Mouse (Mus musculus): ENCODE results near the gene Klhdc8a. TPM values are rescaled to one million over a fixed set of nuclear protein-coding genes. Genes with fewer than 3 reads are reported as not detected.

The Klhdc8a gene
- polyA plus RNA-seq, 1 experiment from 2014 or later, result 0.56 TPM

GRCm38 (mm10) chr1:132315889-132316624 lies 17.6 kb downstream of the Klhdc8a start, which contains the start of gene Nuak2:
TSS of gene Nuak2 (plus strand) at chr1:132316126.
- under 1% methylated on average over 67 of the region's 67 CpGs for WGBS (ENCODE audit: insufficient replicate concordance)
- ATAC-seq (replicated peaks; ENCODE audit: insufficient number of reproducible peaks, low FRiP score, low TSS enrichment), result peak; percentile 61

GRCm38 (mm10) chr1:132316625-132316994 lies 18.2 kb downstream of the Klhdc8a start:
- H3K27me3 ChIP-seq (ENCODE audit: control insufficient read depth, insufficient read depth, low read length), result peaks cover 11% of the 10 kb centered on the region; the same call in 1 of the 2 replicates
- H3K4me3 ChIP-seq (ENCODE audit: low read depth, low read length), result peak overlapping the region; percentile 54
- no peak for ATAC-seq (replicated peaks; ENCODE audit: insufficient number of reproducible peaks, low FRiP score, low TSS enrichment)
- H3K4me2 ChIP-seq, result peak overlapping the region; percentile 97
- H3K27ac ChIP-seq (ENCODE audit: low read depth, low read length), result no peak overlapping the region
- WGBS (ENCODE audit: insufficient replicate concordance), result 38% methylated on average over 7 of the region's 7 CpGs
- no peaks in the 10 kb centered on the region for H3K36me3 ChIP-seq (ENCODE audit: control insufficient read depth, insufficient read depth, low read length)
- no peaks in the 10 kb centered on the region for H3K9me3 ChIP-seq (replicated peaks; ENCODE audit: control insufficient read depth, low read length)
- peak overlapping the region; percentile 58 for H3K9ac ChIP-seq (ENCODE audit: low read depth, low read length)
- H3K4me1 ChIP-seq (ENCODE audit: control insufficient read depth, insufficient read depth, low read length), result peaks cover 32% of the 10 kb centered on the region

More at GRCm38 (mm10) chr1:132315889-132316624, 17.6 kb downstream of the Klhdc8a start, which contains the start of gene Nuak2:
- peak within 1 kb of the TSS; percentile 54 for H3K4me3 ChIP-seq (ENCODE audit: low read depth, low read length)
- no peak within 1 kb of the TSS for H3K27ac ChIP-seq (ENCODE audit: low read depth, low read length)
- peak within 1 kb of the TSS; percentile 97 for H3K4me2 ChIP-seq
- peaks cover 11% of the 10 kb centered on the region; the same call in 1 of the 2 replicates for H3K27me3 ChIP-seq (ENCODE audit: control insufficient read depth, insufficient read depth, low read length)
- H3K9me3 ChIP-seq (replicated peaks; ENCODE audit: control insufficient read depth, low read length), result no peaks in the 10 kb centered on the region
- no peaks in the 10 kb centered on the region for H3K36me3 ChIP-seq (ENCODE audit: control insufficient read depth, insufficient read depth, low read length)
- H3K9ac ChIP-seq (ENCODE audit: low read depth, low read length), result peak within 1 kb of the TSS; percentile 58
- peaks cover 35% of the 10 kb centered on the region for H3K4me1 ChIP-seq (ENCODE audit: control insufficient read depth, insufficient read depth, low read length)

GRCm38 (mm10) chr1:132317413-132317812 lies 19.0 kb downstream of the Klhdc8a start:
- H3K36me3 ChIP-seq (ENCODE audit: control insufficient read depth, insufficient read depth, low read length), result no peaks in the 10 kb centered on the region
- 74% methylated on average over 4 of the region's 4 CpGs for WGBS (ENCODE audit: insufficient replicate concordance)
- no peaks in the 10 kb centered on the region for H3K9me3 ChIP-seq (replicated peaks; ENCODE audit: control insufficient read depth, low read length)
- peaks cover 11% of the 10 kb centered on the region; the same call in 1 of the 2 replicates for H3K27me3 ChIP-seq (ENCODE audit: control insufficient read depth, insufficient read depth, low read length)
- ATAC-seq (replicated peaks; ENCODE audit: insufficient number of reproducible peaks, low FRiP score, low TSS enrichment), result no peak
- H3K9ac ChIP-seq (ENCODE audit: low read depth, low read length), result no peak overlapping the region
- H3K27ac ChIP-seq (ENCODE audit: low read depth, low read length), result no peak overlapping the region
- H3K4me2 ChIP-seq, result no peak overlapping the region
- H3K4me1 ChIP-seq (ENCODE audit: control insufficient read depth, insufficient read depth, low read length), result peaks cover 27% of the 10 kb centered on the region
- no peak overlapping the region for H3K4me3 ChIP-seq (ENCODE audit: low read depth, low read length)

DNA sequence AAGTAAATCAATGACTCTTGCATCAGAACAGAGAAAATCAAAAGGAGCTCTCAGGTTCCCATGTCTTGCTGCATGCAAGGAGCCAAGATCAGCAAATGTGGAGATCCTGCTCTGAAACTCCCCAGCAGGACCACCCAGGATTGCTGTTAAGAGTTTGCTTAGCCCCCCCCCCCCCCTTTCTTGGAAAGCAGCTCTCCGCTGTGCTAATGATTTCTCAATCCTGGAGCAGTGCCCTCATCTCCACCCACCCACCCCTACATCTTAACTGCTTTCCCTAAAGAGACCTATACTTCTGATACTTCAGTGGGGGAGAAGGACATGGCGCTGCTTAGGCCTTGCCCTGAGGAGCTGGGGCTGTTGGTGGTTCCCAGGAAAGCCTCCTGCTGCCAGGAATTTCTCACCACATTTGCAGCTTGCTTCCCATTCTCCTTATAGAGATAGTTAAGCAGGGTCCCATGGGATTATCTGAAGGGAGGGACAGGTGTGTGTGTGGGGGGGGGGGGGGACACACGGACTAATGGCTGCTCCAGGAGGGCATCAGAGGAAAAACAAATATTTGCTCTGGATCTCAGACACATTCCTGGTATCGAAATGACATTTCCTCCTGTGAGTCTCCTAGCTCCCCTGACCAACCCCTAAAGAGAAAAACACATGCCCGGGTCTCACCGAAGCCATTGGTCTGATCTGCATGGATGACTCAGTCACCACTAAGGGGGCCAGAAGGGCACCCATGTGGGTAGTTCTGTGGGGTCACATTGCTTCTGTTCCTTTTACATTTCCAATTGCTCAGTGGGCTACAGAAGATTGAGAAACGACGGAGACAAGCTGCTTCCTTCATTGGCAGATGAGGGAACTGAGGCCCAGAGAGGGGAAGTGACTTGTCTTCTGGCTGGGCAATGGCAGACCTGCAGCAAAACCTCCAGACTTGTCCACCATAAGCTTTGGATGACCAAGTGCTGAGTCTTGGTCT lies 19.8 kb downstream of the Klhdc8a start:
- Histone ChIP-seq H3K9ac (ENCODE audit: low read depth, low read length) (no peak overlapping the region), H3K36me3 (ENCODE audit: control insufficient read depth, insufficient read depth, low read length) (no peaks in the 10 kb centered on the region), H3K4me1 (ENCODE audit: control insufficient read depth, insufficient read depth, low read length) (peaks cover 30% of the 10 kb centered on the region), H3K4me3 (ENCODE audit: low read depth, low read length) (no peak overlapping the region), H3K27me3 (ENCODE audit: control insufficient read depth, insufficient read depth, low read length) (peaks cover 11% of the 10 kb centered on the region; the same call in 1 of the 2 replicates), H3K9me3 (replicated peaks; ENCODE audit: control insufficient read depth, low read length) (no peaks in the 10 kb centered on the region), H3K4me2 (no peak overlapping the region; the same call in 1 of the 2 replicates), H3K27ac (ENCODE audit: low read depth, low read length) (no peak overlapping the region)
- 50% methylated on average over 7 of the region's 8 CpGs for WGBS (ENCODE audit: insufficient replicate concordance)
- ATAC-seq (replicated peaks; ENCODE audit: insufficient number of reproducible peaks, low FRiP score, low TSS enrichment), result no peak

GRCm38 (mm10) chr1:132319242-132319641 lies 20.8 kb downstream of the Klhdc8a start:
- H3K4me1 ChIP-seq (ENCODE audit: control insufficient read depth, insufficient read depth, low read length), result peaks cover 30% of the 10 kb centered on the region
- H3K9ac ChIP-seq (ENCODE audit: low read depth, low read length), result no peak overlapping the region
- no peak overlapping the region for H3K27ac ChIP-seq (ENCODE audit: low read depth, low read length)
- H3K4me3 ChIP-seq (ENCODE audit: low read depth, low read length), result no peak overlapping the region
- H3K36me3 ChIP-seq (ENCODE audit: control insufficient read depth, insufficient read depth, low read length), result no peaks in the 10 kb centered on the region
- H3K4me2 ChIP-seq, result no peak overlapping the region
- H3K27me3 ChIP-seq (ENCODE audit: control insufficient read depth, insufficient read depth, low read length), result peaks cover 11% of the 10 kb centered on the region; the same call in 1 of the 2 replicates
- no peaks in the 10 kb centered on the region for H3K9me3 ChIP-seq (replicated peaks; ENCODE audit: control insufficient read depth, low read length)
- 56% methylated on average over 5 of the region's 5 CpGs for WGBS (ENCODE audit: insufficient replicate concordance)
- ATAC-seq (replicated peaks; ENCODE audit: insufficient number of reproducible peaks, low FRiP score, low TSS enrichment), result no peak

GRCm38 (mm10) chr1:132321821-132322580 lies 23.6 kb downstream of the Klhdc8a start:
- Histone ChIP-seq H3K36me3 (ENCODE audit: control insufficient read depth, insufficient read depth, low read length) (peaks cover 4% of the 10 kb centered on the region; the same call in 1 of the 2 replicates), H3K4me1 (ENCODE audit: control insufficient read depth, insufficient read depth, low read length) (peaks cover 23% of the 10 kb centered on the region), H3K27me3 (ENCODE audit: control insufficient read depth, insufficient read depth, low read length) (peaks cover under 1% of the 10 kb centered on the region; the same call in 1 of the 2 replicates), H3K4me3 (ENCODE audit: low read depth, low read length) (no peak overlapping the region), H3K27ac (ENCODE audit: low read depth, low read length) (peak overlapping the region; percentile 50; the same call in 1 of the 2 replicates), H3K4me2 (no peak overlapping the region), H3K9ac (ENCODE audit: low read depth, low read length) (no peak overlapping the region), H3K9me3 (replicated peaks; ENCODE audit: control insufficient read depth, low read length) (no peaks in the 10 kb centered on the region)
- WGBS (ENCODE audit: insufficient replicate concordance), result 69% methylated on average over 7 of the region's 7 CpGs
- ATAC-seq (replicated peaks; ENCODE audit: insufficient number of reproducible peaks, low FRiP score, low TSS enrichment), result no peak

DNA sequence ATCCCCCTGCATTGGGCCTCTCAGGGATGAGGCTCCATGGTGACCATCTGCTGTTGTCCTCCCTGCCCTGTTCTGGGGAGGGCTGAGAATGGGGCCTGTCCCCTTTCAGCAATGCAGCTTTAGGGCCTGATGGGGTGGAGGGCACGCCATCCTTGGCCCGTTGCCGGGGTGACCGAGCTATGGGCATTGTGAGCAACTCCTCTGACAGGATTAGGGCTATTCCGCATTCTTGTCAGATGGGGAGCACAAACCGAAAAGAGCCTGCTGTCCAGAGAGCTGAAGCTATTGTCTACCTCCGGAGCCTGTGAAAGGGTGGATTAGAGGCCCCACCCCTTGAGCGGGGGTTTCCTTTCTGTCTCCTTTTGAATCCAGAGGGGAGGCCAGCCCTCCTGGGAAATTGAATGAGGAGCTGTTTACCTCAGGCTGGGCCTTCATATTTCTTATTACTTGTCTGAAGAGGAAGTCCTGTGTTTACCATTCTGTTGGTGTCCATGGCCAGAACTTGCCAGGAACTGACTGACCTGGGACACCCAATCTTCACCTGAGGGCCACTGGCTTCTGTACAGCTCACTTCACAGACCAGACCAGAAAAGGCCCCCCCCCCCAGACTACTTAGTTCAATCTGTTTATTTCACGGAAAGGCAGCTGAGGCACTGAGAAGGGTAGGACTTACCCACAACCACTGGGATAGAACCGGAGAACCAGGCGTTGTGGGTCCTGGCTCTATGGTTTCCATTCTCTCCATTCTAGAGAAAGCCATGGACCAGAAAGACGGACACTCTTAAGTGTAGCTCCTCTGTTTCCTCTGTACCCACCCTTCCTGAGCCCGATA lies 24.5 kb downstream of the Klhdc8a start:
- H3K9me3 ChIP-seq (replicated peaks; ENCODE audit: control insufficient read depth, low read length), result no peaks in the 10 kb centered on the region
- H3K4me2 ChIP-seq, result no peak overlapping the region
- H3K4me1 ChIP-seq (ENCODE audit: control insufficient read depth, insufficient read depth, low read length), result peaks cover 27% of the 10 kb centered on the region
- H3K36me3 ChIP-seq (ENCODE audit: control insufficient read depth, insufficient read depth, low read length), result peaks cover 4% of the 10 kb centered on the region; the same call in 1 of the 2 replicates
- no peak overlapping the region for H3K4me3 ChIP-seq (ENCODE audit: low read depth, low read length)
- H3K27ac ChIP-seq (ENCODE audit: low read depth, low read length), result peak overlapping the region; percentile 50; the same call in 1 of the 2 replicates
- ATAC-seq (replicated peaks; ENCODE audit: insufficient number of reproducible peaks, low FRiP score, low TSS enrichment), result no peak
- H3K27me3 ChIP-seq (ENCODE audit: control insufficient read depth, insufficient read depth, low read length), result no peaks in the 10 kb centered on the region
- no peak overlapping the region for H3K9ac ChIP-seq (ENCODE audit: low read depth, low read length)
- WGBS (ENCODE audit: insufficient replicate concordance), result 30% methylated on average over 13 of the region's 13 CpGs
